Mouse (Mus musculus): ENCODE results near the gene Pcca. TPM values are rescaled to one million over a fixed set of nuclear protein-coding genes. Genes with fewer than 3 reads are reported as not detected.
"Not testable (repeated sequence)": the region's sequence is repeated elsewhere in the genome, so short reads cannot be mapped to it uniquely, and the experiment has no call there.

Pcca gene
- total RNA-seq, 2 experiments from 2014 or later = 38.7 to 39.5 TPM

DNA sequence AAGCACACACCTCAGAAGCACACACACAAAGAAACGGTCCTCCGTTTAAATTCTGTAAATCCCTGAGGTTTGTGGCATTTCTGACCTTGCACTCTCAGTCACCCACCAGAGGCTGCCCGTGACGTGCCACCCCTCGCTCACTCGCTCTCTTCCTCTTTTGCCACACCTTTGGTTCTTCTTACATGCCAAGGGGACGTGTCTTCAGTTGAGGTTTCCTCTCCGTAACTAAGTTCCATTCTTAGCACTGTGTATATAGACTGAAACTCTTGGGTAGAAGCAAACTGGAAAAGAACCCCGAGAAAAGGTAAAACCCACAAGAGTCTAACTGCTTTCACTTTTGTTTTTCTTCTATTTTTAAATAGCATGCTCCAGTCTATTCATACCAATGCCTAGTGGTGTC is 23.2 kb downstream of the Pcca start:
- DNase-seq (ENCODE audit: low spot score in 2 of 2) = no peak

- DNase-seq (ENCODE audit: low spot score in 2 of 2) = not testable (repeated sequence)
Measured at GRCm38 (mm10) chr14:122560893-122561452, 26.8 kb downstream of the Pcca start.

GRCm38 (mm10) chr14:122570862-122571261 is 36.7 kb downstream of the Pcca start:
- no peak for DNase-seq (ENCODE audit: low spot score in 2 of 2)

DNA sequence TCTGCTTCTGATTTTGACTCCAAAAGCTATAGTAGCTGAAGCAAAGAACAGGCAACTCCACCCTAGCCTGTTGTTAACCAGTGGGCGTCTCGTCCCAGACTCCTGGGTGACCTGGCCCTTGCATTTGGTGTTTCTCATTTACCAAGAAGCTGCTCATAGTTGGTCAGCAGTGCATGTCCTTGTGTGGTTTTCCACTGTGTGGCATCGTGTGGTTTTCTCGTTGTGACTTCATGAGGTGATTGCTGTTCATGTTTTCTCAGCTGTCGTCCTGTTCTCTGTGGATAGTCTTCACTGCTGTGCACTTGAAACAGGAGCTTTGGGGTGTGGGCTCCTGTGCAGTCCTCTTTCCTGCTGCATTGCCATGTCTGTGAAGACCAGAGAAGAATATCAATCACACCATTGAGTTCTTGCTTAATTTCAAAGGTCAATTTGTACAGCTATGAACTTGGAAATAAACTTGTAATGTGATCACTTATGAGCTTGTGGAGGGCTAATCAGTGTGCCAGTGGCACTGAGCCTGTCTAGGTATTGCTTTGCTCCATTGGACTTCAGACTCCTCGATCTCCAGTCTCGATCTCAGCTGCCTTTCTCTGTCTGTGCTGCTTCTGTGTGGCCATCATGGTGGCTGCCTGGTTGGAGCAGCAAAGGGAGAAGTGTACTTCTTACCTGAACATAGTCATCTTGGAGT is 40.1 kb downstream of the Pcca start:
- no peak for DNase-seq (ENCODE audit: low spot score in 2 of 2)

GRCm38 (mm10) chr14:122577816-122578215 is 43.7 kb downstream of the Pcca start:
- no peak for DNase-seq (ENCODE audit: low spot score in 2 of 2)

DNA sequence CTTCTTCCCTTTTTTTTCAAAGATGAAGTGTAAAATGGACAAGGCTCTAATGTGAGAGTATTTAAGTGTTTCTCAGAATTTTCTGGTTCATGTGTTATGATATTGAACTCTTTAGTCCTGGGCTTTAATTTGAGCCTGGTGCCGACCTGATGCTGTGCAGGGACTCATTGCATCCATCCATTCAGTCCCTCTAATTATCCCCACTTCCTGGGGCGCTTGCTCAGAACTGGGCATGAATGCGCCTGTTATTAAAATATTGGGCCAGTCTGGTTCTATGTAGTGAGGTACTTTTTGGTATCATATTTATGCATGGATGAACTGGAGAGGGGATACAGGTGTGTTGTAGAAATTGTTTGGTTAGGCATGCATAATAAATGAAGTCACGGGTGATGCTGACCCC is 47.9 kb downstream of the Pcca start:
- DNase-seq (ENCODE audit: low spot score in 2 of 2) = no peak

GRCm38 (mm10) chr14:122582491-122583077 is 48.5 kb downstream of the Pcca start:
- no peak for DNase-seq (ENCODE audit: low spot score in 2 of 2)

- not testable (repeated sequence) for DNase-seq (ENCODE audit: low spot score in 2 of 2)
Measured at GRCm38 (mm10) chr14:122584087-122584486, 50.0 kb downstream of the Pcca start.

DNA sequence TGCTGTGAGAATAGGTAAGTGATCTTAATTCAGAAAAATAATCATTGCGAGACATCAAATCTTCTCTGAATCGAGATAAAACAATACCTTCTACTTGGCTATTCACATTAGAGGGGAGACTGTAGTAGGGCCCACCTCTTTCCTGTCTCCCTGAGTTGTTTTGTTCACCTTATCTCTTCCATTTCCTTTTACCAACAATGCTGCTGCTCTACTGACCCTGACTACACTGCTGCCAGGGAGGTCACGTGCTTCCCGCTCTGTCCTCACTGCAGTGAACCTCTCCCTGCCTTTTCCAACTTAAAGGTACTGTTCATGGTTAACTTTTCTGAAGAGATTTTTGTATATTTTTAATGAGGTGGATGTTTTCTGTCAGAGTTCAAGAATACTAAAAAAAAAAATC is 52.8 kb downstream of the Pcca start:
- DNase-seq (ENCODE audit: low spot score in 2 of 2) = no peak

- no peak for DNase-seq (ENCODE audit: low spot score in 2 of 2)
Measured at GRCm38 (mm10) chr14:122597534-122597933, 63.4 kb downstream of the Pcca start.

GRCm38 (mm10) chr14:122598802-122599201 is 64.7 kb downstream of the Pcca start:
- DNase-seq (ENCODE audit: low spot score in 2 of 2) = no peak

GRCm38 (mm10) chr14:122599839-122600238 is 65.7 kb downstream of the Pcca start:
- DNase-seq (ENCODE audit: low spot score in 2 of 2) = no peak

GRCm38 (mm10) chr14:122602701-122603100 is 68.6 kb downstream of the Pcca start:
- no peak for DNase-seq (ENCODE audit: low spot score in 2 of 2)

DNA sequence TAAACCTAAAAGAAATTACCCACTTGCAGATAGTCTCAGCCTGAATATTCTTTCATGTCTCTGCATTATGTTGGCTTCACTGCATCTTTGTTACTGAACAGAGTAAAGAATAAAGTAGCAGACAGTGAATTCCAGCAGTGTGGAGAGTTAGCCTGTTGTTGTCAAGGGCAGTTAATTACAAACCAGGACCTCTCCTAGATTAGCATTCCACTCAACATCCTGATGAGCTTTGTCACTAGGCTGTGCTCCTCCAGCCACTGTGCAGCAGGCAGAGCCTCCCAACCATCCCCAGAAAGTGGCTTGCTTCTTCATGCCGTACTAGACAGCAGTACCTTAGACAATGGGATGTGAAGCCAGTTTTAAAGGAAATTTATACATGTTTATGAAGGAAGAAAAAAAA is 72.4 kb downstream of the Pcca start:
- DNase-seq (ENCODE audit: low spot score in 2 of 2) = no peak

DNA sequence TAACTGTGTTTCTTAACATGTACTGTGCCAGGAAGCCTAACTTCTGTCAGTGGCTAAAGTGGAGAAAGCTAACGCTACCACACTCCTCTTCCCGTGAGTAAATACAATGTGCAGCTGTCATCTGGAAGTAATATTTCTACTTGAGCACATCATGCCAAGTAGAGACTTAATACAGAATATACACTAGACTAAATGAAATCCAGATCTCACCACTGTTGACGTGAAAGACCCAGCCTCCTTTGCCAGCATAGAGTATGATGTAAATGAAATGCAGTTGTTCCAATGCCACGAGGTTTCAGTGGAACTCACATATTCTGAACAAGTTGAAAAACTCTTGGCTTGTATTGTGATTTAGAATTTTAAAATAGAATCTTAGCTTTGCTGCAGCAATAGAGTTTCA is 73.3 kb downstream of the Pcca start:
- DNase-seq (ENCODE audit: low spot score in 2 of 2) = no peak

DNA sequence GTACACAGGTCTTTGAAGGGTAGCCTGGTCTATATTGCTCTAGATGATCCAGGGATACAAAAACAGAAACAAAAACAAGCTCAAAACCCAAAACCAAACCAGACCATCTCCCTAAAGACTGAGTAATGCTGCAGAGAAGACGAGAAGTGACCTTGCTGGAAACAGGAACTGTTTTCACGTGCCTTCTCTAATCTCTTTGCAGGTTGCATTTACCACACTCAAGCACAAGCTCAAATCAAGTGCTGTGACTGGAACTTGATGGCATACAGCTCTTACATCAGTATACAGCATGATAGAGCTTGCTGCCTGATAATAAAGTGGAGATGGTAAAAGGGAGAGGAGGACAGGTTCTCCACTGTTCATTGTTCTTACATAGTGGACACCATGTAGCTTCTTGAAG is 74.2 kb downstream of the Pcca start:
- no peak for DNase-seq (ENCODE audit: low spot score in 2 of 2)

DNA sequence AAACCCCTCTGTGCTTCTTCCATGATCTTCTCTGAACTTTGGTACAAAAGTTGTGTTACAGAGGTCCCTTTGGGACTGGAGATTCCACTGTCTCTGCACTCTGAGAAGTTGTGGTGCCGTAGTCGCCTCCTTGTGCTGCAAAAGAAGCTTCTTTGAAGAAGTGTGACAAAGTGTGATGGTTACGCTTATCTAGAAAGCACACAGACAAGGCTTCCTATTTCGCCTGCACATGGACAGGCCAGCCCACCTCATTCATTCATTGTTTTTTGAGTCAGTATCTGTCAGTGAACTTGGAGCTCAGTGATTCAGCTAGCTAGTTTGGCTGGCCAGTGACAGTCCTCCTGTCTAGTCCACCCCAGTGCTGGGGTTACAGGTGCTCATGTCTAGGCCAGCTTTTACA is 76.9 kb downstream of the Pcca start:
- DNase-seq (ENCODE audit: low spot score in 2 of 2) = no peak

- no peak for DNase-seq (ENCODE audit: low spot score in 2 of 2)
Measured at GRCm38 (mm10) chr14:122612317-122612716, 78.2 kb downstream of the Pcca start.

- no peak for DNase-seq (ENCODE audit: low spot score in 2 of 2)
Measured at GRCm38 (mm10) chr14:122617656-122618055, 83.5 kb downstream of the Pcca start.

DNA sequence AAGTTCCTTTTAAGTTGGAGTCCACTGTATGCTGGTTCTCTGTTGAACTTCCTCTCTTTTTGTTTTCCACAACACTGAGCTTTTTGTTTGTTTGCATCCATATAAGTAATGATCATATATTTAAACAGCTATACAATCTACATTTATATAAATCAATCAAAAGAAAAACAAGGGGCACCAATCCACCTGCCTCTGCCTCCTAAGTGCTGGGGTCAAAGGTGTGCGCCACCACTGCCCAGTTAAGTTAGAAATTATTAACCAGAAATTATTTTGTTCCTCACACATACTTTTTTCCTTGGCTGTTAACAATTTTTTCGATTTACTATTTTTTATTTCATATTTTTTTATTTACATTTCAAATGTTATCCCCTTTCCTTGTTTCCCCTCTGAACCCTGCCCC is 99.3 kb downstream of the Pcca start:
- DNase-seq (ENCODE audit: low spot score in 2 of 2) = no peak

- DNase-seq (ENCODE audit: low spot score in 2 of 2) = no peak
Measured at GRCm38 (mm10) chr14:122636601-122637000, 102.5 kb downstream of the Pcca start.

DNA sequence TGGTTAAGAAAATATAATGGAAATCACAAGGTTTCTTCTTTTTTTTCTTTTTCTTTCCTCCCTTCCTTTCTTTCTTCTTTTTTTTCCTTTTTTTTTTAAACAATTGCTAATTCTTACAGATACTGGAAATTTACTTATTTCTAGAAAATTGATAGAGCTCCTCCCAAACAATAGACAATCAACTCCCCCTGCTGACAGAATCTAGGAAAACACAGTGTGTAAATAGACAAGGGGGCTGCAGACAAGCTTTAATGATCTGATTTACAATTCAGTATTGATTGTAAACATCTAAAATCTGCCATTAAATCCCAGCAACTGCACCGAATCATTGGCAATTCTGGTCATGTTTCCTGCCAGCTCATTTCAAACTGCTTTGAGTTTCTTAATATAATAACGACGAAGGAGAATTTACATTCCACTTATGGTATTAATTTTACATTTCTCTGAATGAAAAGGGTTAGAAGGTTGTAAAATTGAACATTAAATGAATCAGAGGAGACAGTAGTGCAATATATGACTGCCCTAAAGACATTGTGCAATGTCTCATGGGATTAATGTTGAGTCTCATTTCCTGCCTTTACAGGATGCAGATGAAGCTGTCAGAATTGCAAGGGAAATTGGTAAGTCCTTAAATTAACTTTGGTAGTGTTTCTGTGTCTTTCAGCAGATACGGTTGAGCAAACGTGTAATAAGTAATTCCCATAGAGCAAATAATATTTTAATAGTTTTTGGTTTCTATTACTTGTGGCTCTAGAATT is 103.9 kb downstream of the Pcca start:
- no peak for DNase-seq (ENCODE audit: low spot score in 2 of 2)
